Mouse (Mus musculus) stomach, embryonic 15.5 days (tissue): ENCODE results near the gene Nr2e1. TPM values are rescaled to one million over a fixed set of nuclear protein-coding genes. Genes with fewer than 3 reads are reported as not detected.
A peak's percentile ranks its signal among the peaks of the same experiment; 100 is the strongest.

ENCODE experiments used
- ATAC-seq: fragments of 200-750 bp; cut with Nextera tagmentation; 2 replicates; pipeline ENCODE4 v1.8.0; 2017; ENCODE audit warnings: low read depth, moderate number of reproducible peaks, moderate TSS enrichment; ENCODE audit not compliant: insufficient read depth, low FRiP score
- H3K27ac ChIP-seq: fragments of 300-500 bp; sonication (generic); 2 replicates; pipeline ENCODE4 v1.5.1; 2015; ENCODE audit warnings: mild to moderate bottlenecking, inconsistent platforms
- H3K27me3 ChIP-seq: fragments of 300-500 bp; sonication (generic); replicated peaks from 2 replicates; pipeline ENCODE4 v1.6.1; 2015; ENCODE audit warnings: inconsistent platforms
- H3K36me3 ChIP-seq: fragments of 300-500 bp; sonication (generic); 2 replicates; pipeline ENCODE4 v1.6.1; 2015; ENCODE audit warnings: inconsistent platforms
- H3K4me1 ChIP-seq: fragments of 300-500 bp; sonication (generic); 2 replicates; pipeline ENCODE4 v1.6.1; 2015; ENCODE audit warnings: inconsistent platforms
- H3K4me2 ChIP-seq: fragments of 300-500 bp; sonication (generic); 2 replicates; pipeline ENCODE4 v1.6.1; 2015; ENCODE audit warnings: mild to moderate bottlenecking, inconsistent platforms
- H3K4me3 ChIP-seq: fragments of 300-500 bp; sonication (generic); replicated peaks from 2 replicates; pipeline ENCODE4 v1.5.1; 2015; ENCODE audit warnings: inconsistent platforms
- H3K9ac ChIP-seq: fragments of 300-500 bp; sonication (generic); 2 replicates; pipeline ENCODE4 v1.6.1; 2015; ENCODE audit warnings: inconsistent platforms
- H3K9me3 ChIP-seq: fragments of 300-500 bp; sonication (generic); 2 replicates; pipeline ENCODE4 v1.6.1; 2016; ENCODE audit warnings: inconsistent platforms
- WGBS: fragments of 180-500 bp; shearing (Covaris S2); methylation state at CpG from one replicate; pipeline ENCODE4 v1.1.7; 2015; 5-methylcytosine and 5-hydroxymethylcytosine counted together
- polyA plus RNA-seq: library from polyadenylated mRNA; unstranded; fragments of >200 nt; fragmentation: Nextera tagmentation; extraction: Ambion mirVana; gene quantifications from 2 replicates; pipeline ENCODE4 v1.2.1, GENCODE M21; 2015

The Nr2e1 gene
- polyA plus RNA-seq, 1 experiment from 2014 or later: 0.14 TPM

- Histone ChIP-seq H3K4me3 (no peak overlapping the region), H3K4me1 (no peaks in the 10 kb centered on the region), H3K9me3 (peaks cover 5% of the 10 kb centered on the region; the same call in 1 of the 2 replicates), H3K27ac (no peak overlapping the region), H3K9ac (no peak overlapping the region), H3K27me3 (peaks cover 11% of the 10 kb centered on the region; the same call in 1 of the 2 replicates), H3K36me3 (no peaks in the 10 kb centered on the region), H3K4me2 (no peak overlapping the region)
- no peak for ATAC-seq
- 63% methylated on average over 2 of the region's 2 CpGs for WGBS
These were observed 21.4 kb upstream of the Nr2e1 start for GRCm38 (mm10) chr10:42604874-42605273.

GRCm38 (mm10) chr10:42601556-42601955 lies 18.1 kb upstream of the Nr2e1 start:
- Histone ChIP-seq H3K27ac (no peak overlapping the region), H3K4me3 (no peak overlapping the region), H3K9me3 (peaks cover 5% of the 10 kb centered on the region; the same call in 1 of the 2 replicates), H3K9ac (no peak overlapping the region), H3K27me3 (peaks cover 13% of the 10 kb centered on the region; the same call in 1 of the 2 replicates), H3K4me2 (no peak overlapping the region), H3K36me3 (no peaks in the 10 kb centered on the region), H3K4me1 (no peaks in the 10 kb centered on the region)
- no peak for ATAC-seq
- WGBS: 17% methylated on average over 10 of the region's 10 CpGs

GRCm38 (mm10) chr10:42598615-42599014 lies 15.2 kb upstream of the Nr2e1 start:
- Histone ChIP-seq H3K4me2 (no peak overlapping the region), H3K36me3 (no peaks in the 10 kb centered on the region), H3K9me3 (no peaks in the 10 kb centered on the region), H3K27ac (no peak overlapping the region), H3K9ac (no peak overlapping the region), H3K4me1 (no peaks in the 10 kb centered on the region), H3K4me3 (no peak overlapping the region), H3K27me3 (peaks cover 33% of the 10 kb centered on the region)
- WGBS: 72% methylated on average over 8 of the region's 8 CpGs
- ATAC-seq: no peak

- no peaks in the 10 kb centered on the region for H3K36me3 ChIP-seq
- no peaks in the 10 kb centered on the region for H3K9me3 ChIP-seq
- H3K9ac ChIP-seq: no peak overlapping the region
- no peak for ATAC-seq
- WGBS: 17% methylated on average over 7 of the region's 7 CpGs
- peaks cover 13% of the 10 kb centered on the region; the same call in 1 of the 2 replicates for H3K4me1 ChIP-seq
- no peak overlapping the region for H3K4me2 ChIP-seq
- H3K27ac ChIP-seq: no peak overlapping the region
- no peak overlapping the region for H3K4me3 ChIP-seq
- H3K27me3 ChIP-seq: peaks cover 78% of the 10 kb centered on the region
These were observed 9.8 kb upstream of the Nr2e1 start for GRCm38 (mm10) chr10:42593201-42593600.

- Histone ChIP-seq H3K4me3 (peak overlapping the region; percentile 32), H3K36me3 (no peaks in the 10 kb centered on the region), H3K4me2 (peak overlapping the region; percentile 53), H3K4me1 (peaks cover 13% of the 10 kb centered on the region; the same call in 1 of the 2 replicates), H3K9me3 (no peaks in the 10 kb centered on the region), H3K27me3 (peaks cover 83% of the 10 kb centered on the region), H3K9ac (no peak overlapping the region), H3K27ac (no peak overlapping the region)
- 2% methylated on average over 25 of the region's 25 CpGs for WGBS
- no peak for ATAC-seq
These were observed 8.7 kb upstream of the Nr2e1 start for GRCm38 (mm10) chr10:42591993-42592686.

GRCm38 (mm10) chr10:42591185-42591992 lies 8.0 kb upstream of the Nr2e1 start:
- peak overlapping the region; percentile 32 for H3K4me3 ChIP-seq
- no peak overlapping the region for H3K27ac ChIP-seq
- peak overlapping the region; percentile 53 for H3K4me2 ChIP-seq
- ATAC-seq: no peak
- H3K4me1 ChIP-seq: peaks cover 13% of the 10 kb centered on the region; the same call in 1 of the 2 replicates
- peaks cover 88% of the 10 kb centered on the region for H3K27me3 ChIP-seq
- H3K9me3 ChIP-seq: no peaks in the 10 kb centered on the region
- no peak overlapping the region for H3K9ac ChIP-seq
- WGBS: under 1% methylated on average over 67 of the region's 67 CpGs
- H3K36me3 ChIP-seq: no peaks in the 10 kb centered on the region

- no peak overlapping the region for H3K9ac ChIP-seq
- no peak overlapping the region for H3K27ac ChIP-seq
- H3K27me3 ChIP-seq: peaks cover 95% of the 10 kb centered on the region
- no peaks in the 10 kb centered on the region for H3K36me3 ChIP-seq
- no peak overlapping the region for H3K4me2 ChIP-seq
- H3K9me3 ChIP-seq: no peaks in the 10 kb centered on the region
- no peak for ATAC-seq
- no peak overlapping the region for H3K4me3 ChIP-seq
- 2% methylated on average over 19 of the region's 19 CpGs for WGBS
- peaks cover 13% of the 10 kb centered on the region; the same call in 1 of the 2 replicates for H3K4me1 ChIP-seq
These were observed 7.1 kb upstream of the Nr2e1 start for GRCm38 (mm10) chr10:42590261-42591184.

- Histone ChIP-seq H3K4me2 (no peak overlapping the region), H3K9me3 (no peaks in the 10 kb centered on the region), H3K27me3 (peaks cover 96% of the 10 kb centered on the region), H3K27ac (no peak overlapping the region), H3K36me3 (no peaks in the 10 kb centered on the region), H3K9ac (no peak overlapping the region), H3K4me1 (peaks cover 16% of the 10 kb centered on the region; the same call in 1 of the 2 replicates), H3K4me3 (no peak overlapping the region)
- no peak for ATAC-seq
- WGBS: 3% methylated on average over 5 of the region's 5 CpGs
These were observed 6.1 kb upstream of the Nr2e1 start for GRCm38 (mm10) chr10:42589505-42589904.

GRCm38 (mm10) chr10:42587961-42588750 lies 4.7 kb upstream of the Nr2e1 start:
- no peak for ATAC-seq
- Histone ChIP-seq H3K27ac (no peak overlapping the region), H3K4me3 (no peak overlapping the region), H3K36me3 (no peaks in the 10 kb centered on the region), H3K4me1 (peaks cover 26% of the 10 kb centered on the region; the same call in 1 of the 2 replicates), H3K4me2 (no peak overlapping the region), H3K9me3 (no peaks in the 10 kb centered on the region), H3K9ac (no peak overlapping the region), H3K27me3 (peaks cover 96% of the 10 kb centered on the region)
- 6% methylated on average over 8 of the region's 8 CpGs for WGBS

GRCm38 (mm10) chr10:42585596-42586305 lies 2.3 kb upstream of the Nr2e1 start:
- H3K9ac ChIP-seq: no peak overlapping the region
- no peak overlapping the region for H3K4me3 ChIP-seq
- no peak overlapping the region for H3K27ac ChIP-seq
- ATAC-seq: no peak
- no peak overlapping the region for H3K4me2 ChIP-seq
- H3K36me3 ChIP-seq: no peaks in the 10 kb centered on the region
- H3K4me1 ChIP-seq: peaks cover 13% of the 10 kb centered on the region; the same call in 1 of the 2 replicates
- H3K9me3 ChIP-seq: no peaks in the 10 kb centered on the region
- peaks cover 95% of the 10 kb centered on the region for H3K27me3 ChIP-seq
- 5% methylated on average over 22 of the region's 22 CpGs for WGBS
